Mouse (Mus musculus) midbrain, embryonic 14.5 days (tissue): ENCODE data around the gene Slc25a42. TPM values are rescaled to one million over a fixed set of nuclear protein-coding genes. Genes with fewer than 3 reads are reported as not detected.
A peak's percentile ranks its signal among the peaks of the same experiment; 100 is the strongest.

ENCODE experiments used
- ATAC-seq: fragments of 200-750 bp; cut with Nextera tagmentation; 2 replicates; pipeline ENCODE4 v1.8.0; 2017; ENCODE audit warnings: moderate number of reproducible peaks, moderate library complexity; ENCODE audit not compliant: low FRiP score, low TSS enrichment
- DNase-seq: peaks from one replicate; pipeline ENCODE4 v3.0.0-alpha.2; 2015
- H3K27ac ChIP-seq: fragments of 300-500 bp; sonication (generic); replicated peaks from 2 replicates; pipeline ENCODE4 v1.5.1; 2014; ENCODE audit warnings: mild to moderate bottlenecking, low read depth, low read length, moderate library complexity
- H3K27me3 ChIP-seq: fragments of 300-500 bp; sonication (generic); 2 replicates; pipeline ENCODE4 v1.6.1; 2014; ENCODE audit warnings: low read length, control low read depth, mixed read lengths; ENCODE audit not compliant: control insufficient read depth, insufficient read depth
- H3K36me3 ChIP-seq: fragments of 300-500 bp; sonication (generic); 2 replicates; pipeline ENCODE4 v1.6.1; 2014; ENCODE audit warnings: low read length, control low read depth; ENCODE audit not compliant: control insufficient read depth, insufficient read depth
- H3K4me1 ChIP-seq: fragments of 300-500 bp; sonication (generic); 2 replicates; pipeline ENCODE4 v1.6.1; 2014; ENCODE audit warnings: mild to moderate bottlenecking, antibody characterized with exemption, low read length, control low read depth; ENCODE audit not compliant: control insufficient read depth, insufficient read depth
- H3K4me2 ChIP-seq: fragments of 300-500 bp; sonication (generic); 2 replicates; pipeline ENCODE4 v1.6.1; 2014; ENCODE audit warnings: mild to moderate bottlenecking, low read length, moderate library complexity
- H3K4me3 ChIP-seq: fragments of 300-500 bp; sonication (generic); replicated peaks from 2 replicates; pipeline ENCODE4 v1.5.1; 2014; ENCODE audit warnings: low read depth, low read length
- H3K9ac ChIP-seq: fragments of 300-500 bp; sonication (generic); replicated peaks from 2 replicates; pipeline ENCODE4 v1.6.1; 2014; ENCODE audit warnings: mild to moderate bottlenecking, low read length, moderate library complexity
- H3K9me3 ChIP-seq: fragments of 300-500 bp; sonication (generic); 2 replicates; pipeline ENCODE4 v1.6.1; 2016; ENCODE audit warnings: low read length, control low read depth, mixed read lengths; ENCODE audit not compliant: control insufficient read depth
- WGBS: fragments of 180-500 bp; shearing (Covaris S2); extraction: QIAGEN DNeasy Blood & Tissue Kit; methylation state at CpG from one replicate; pipeline ENCODE4 v1.1.7; 2014; 5-methylcytosine and 5-hydroxymethylcytosine counted together
- polyA plus RNA-seq: library from polyadenylated mRNA; unstranded; fragments of >200 nt; fragmentation: Nextera tagmentation; extraction: Ambion mirVana; gene quantifications from 2 replicates; pipeline ENCODE4 v1.2.1, GENCODE M21; 2014

Gene Slc25a42
- polyA plus RNA-seq, 1 experiment from 2014 or later = 5.6 TPM

GRCm38 (mm10) chr8:70234781-70235128 is 22.6 kb upstream of the Slc25a42 start:
- Histone ChIP-seq H3K27ac (peak overlapping the region; percentile 95), H3K27me3 (no peaks in the 10 kb centered on the region), H3K9ac (peak overlapping the region; percentile 91), H3K4me2 (peak overlapping the region; percentile 88), H3K4me3 (peak overlapping the region; percentile 85), H3K4me1 (peaks cover 18% of the 10 kb centered on the region), H3K9me3 (no peaks in the 10 kb centered on the region), H3K36me3 (peaks cover 50% of the 10 kb centered on the region)
- ATAC-seq (no peak), DNase-seq (no peak)
- WGBS = under 1% methylated on average over 15 of the region's 15 CpGs

GRCm38 (mm10) chr8:70234080-70234780 is 22.1 kb upstream of the Slc25a42 start, which contains the start of the genes Sugp2 and Armc6:
Gene Sugp2, plus strand, starts transcription at chr8:70234226.
Gene Armc6, minus strand, starts transcription at chr8:70234466.
- H3K4me3 ChIP-seq = peak within 1 kb of the TSS; percentile 85
- peak within 1 kb of the TSS; percentile 88 for H3K4me2 ChIP-seq
- peak; percentile 95 for ATAC-seq
- WGBS = under 1% methylated on average over 67 of the region's 67 CpGs
- H3K27me3 ChIP-seq = no peaks in the 10 kb centered on the region
- DNase-seq = peak; percentile 99
- H3K27ac ChIP-seq = peak within 1 kb of the TSS; percentile 95
- peaks cover 18% of the 10 kb centered on the region for H3K4me1 ChIP-seq
- H3K36me3 ChIP-seq = peaks cover 52% of the 10 kb centered on the region
- H3K9me3 ChIP-seq = no peaks in the 10 kb centered on the region
- H3K9ac ChIP-seq = peak within 1 kb of the TSS; percentile 91

- Histone ChIP-seq H3K27ac (peak overlapping the region; percentile 95), H3K9me3 (no peaks in the 10 kb centered on the region), H3K27me3 (no peaks in the 10 kb centered on the region), H3K4me1 (peaks cover 18% of the 10 kb centered on the region), H3K36me3 (peaks cover 51% of the 10 kb centered on the region), H3K4me2 (peak overlapping the region; percentile 88), H3K9ac (peak overlapping the region; percentile 91), H3K4me3 (peak overlapping the region; percentile 85)
- DNase-seq (no peak), ATAC-seq (peak; percentile 9; the same call in 1 of the 2 replicates)
- 8% methylated on average over 13 of the region's 13 CpGs for WGBS
Measured at GRCm38 (mm10) chr8:70233606-70234005, 21.5 kb upstream of the Slc25a42 start.

GRCm38 (mm10) chr8:70230837-70231236 is 18.7 kb upstream of the Slc25a42 start:
- Histone ChIP-seq H3K36me3 (peaks cover 26% of the 10 kb centered on the region), H3K27me3 (no peaks in the 10 kb centered on the region), H3K27ac (no peak overlapping the region), H3K4me3 (no peak overlapping the region), H3K9me3 (no peaks in the 10 kb centered on the region), H3K9ac (no peak overlapping the region), H3K4me1 (peaks cover 17% of the 10 kb centered on the region), H3K4me2 (no peak overlapping the region)
- ATAC-seq (no peak), DNase-seq (no peak)
- WGBS = 94% methylated on average over 9 of the region's 9 CpGs

- no peak for ATAC-seq
- peaks cover 55% of the 10 kb centered on the region for H3K36me3 ChIP-seq
- WGBS = 19% methylated on average over 4 of the region's 4 CpGs
Measured at GRCm38 (mm10) chr8:70227997-70228396, 15.9 kb upstream of the Slc25a42 start.

GRCm38 (mm10) chr8:70223341-70223740 is 11.2 kb upstream of the Slc25a42 start:
- H3K9ac ChIP-seq = no peak overlapping the region
- H3K4me3 ChIP-seq = no peak overlapping the region
- H3K36me3 ChIP-seq = peaks cover 59% of the 10 kb centered on the region
- no peak overlapping the region for H3K4me2 ChIP-seq
- H3K27me3 ChIP-seq = no peaks in the 10 kb centered on the region
- no peak for ATAC-seq
- no peak overlapping the region for H3K27ac ChIP-seq
- DNase-seq = peak; percentile 31
- H3K9me3 ChIP-seq = no peaks in the 10 kb centered on the region
- H3K4me1 ChIP-seq = no peaks in the 10 kb centered on the region
- 51% methylated on average over 6 of the region's 6 CpGs for WGBS

More at GRCm38 (mm10) chr8:70227997-70228396, 15.9 kb upstream of the Slc25a42 start:
- Histone ChIP-seq H3K9ac (no peak overlapping the region), H3K27me3 (no peaks in the 10 kb centered on the region), H3K4me2 (no peak overlapping the region), H3K4me1 (peaks cover 3% of the 10 kb centered on the region), H3K4me3 (no peak overlapping the region), H3K27ac (no peak overlapping the region), H3K9me3 (no peaks in the 10 kb centered on the region)
- DNase-seq = peak; percentile 7

- 94% methylated on average over 12 of the region's 12 CpGs for WGBS
- H3K27me3 ChIP-seq = no peaks in the 10 kb centered on the region
- ATAC-seq (no peak), DNase-seq (no peak)
- no peak overlapping the region for H3K4me2 ChIP-seq
- H3K9ac ChIP-seq = no peak overlapping the region
- H3K4me3 ChIP-seq = no peak overlapping the region
- peaks cover 59% of the 10 kb centered on the region for H3K36me3 ChIP-seq
- H3K4me1 ChIP-seq = no peaks in the 10 kb centered on the region
- H3K27ac ChIP-seq = no peak overlapping the region
- no peaks in the 10 kb centered on the region for H3K9me3 ChIP-seq
Measured at GRCm38 (mm10) chr8:70222041-70222440, 9.9 kb upstream of the Slc25a42 start.

- 92% methylated on average over 3 of the region's 3 CpGs for WGBS
- no peaks in the 10 kb centered on the region for H3K27me3 ChIP-seq
- peaks cover 58% of the 10 kb centered on the region for H3K36me3 ChIP-seq
- H3K4me2 ChIP-seq = no peak overlapping the region
- no peak overlapping the region for H3K27ac ChIP-seq
- ATAC-seq (no peak), DNase-seq (no peak)
- no peak overlapping the region for H3K9ac ChIP-seq
- no peak overlapping the region for H3K4me3 ChIP-seq
- no peaks in the 10 kb centered on the region for H3K9me3 ChIP-seq
- H3K4me1 ChIP-seq = no peaks in the 10 kb centered on the region
Measured at GRCm38 (mm10) chr8:70220911-70221310, 8.8 kb upstream of the Slc25a42 start.

- ATAC-seq (no peak), DNase-seq (no peak)
- no peak overlapping the region for H3K4me3 ChIP-seq
- H3K27ac ChIP-seq = no peak overlapping the region
- H3K4me2 ChIP-seq = no peak overlapping the region
- H3K36me3 ChIP-seq = peaks cover 53% of the 10 kb centered on the region
- no peak overlapping the region for H3K9ac ChIP-seq
- H3K4me1 ChIP-seq = no peaks in the 10 kb centered on the region
- no peaks in the 10 kb centered on the region for H3K9me3 ChIP-seq
- WGBS = 84% methylated on average over 8 of the region's 8 CpGs
- no peaks in the 10 kb centered on the region for H3K27me3 ChIP-seq
Measured at GRCm38 (mm10) chr8:70220236-70220840, 8.2 kb upstream of the Slc25a42 start.
